Mouse (Mus musculus) lung, postnatal 0 days (tissue): ENCODE measurements around the gene Uxt. TPM values are rescaled to one million over a fixed set of nuclear protein-coding genes. Genes with fewer than 3 reads are reported as not detected.

Source experiments
- ATAC-seq: fragments of 200-750 bp; cut with Nextera tagmentation; 2 replicates; pipeline ENCODE4 v1.8.0; 2017; ENCODE audit warnings: moderate library complexity
- DNase-seq: peaks from one replicate; pipeline ENCODE4 v3.0.0-alpha.2; 2016; ENCODE audit warnings: low spot score
- H3K27ac ChIP-seq: fragments of 300-500 bp; sonication (generic); 2 replicates; pipeline ENCODE4 v1.5.1; 2014; ENCODE audit warnings: antibody characterized with exemption, mild to moderate bottlenecking, low read length, mixed read lengths
- H3K27me3 ChIP-seq: fragments of 300-500 bp; sonication (generic); replicated peaks from 2 replicates; pipeline ENCODE4 v1.6.1; 2014; ENCODE audit warnings: low read length, mixed read lengths; ENCODE audit not compliant: insufficient read depth
- H3K36me3 ChIP-seq: fragments of 300-500 bp; sonication (generic); 2 replicates; pipeline ENCODE4 v1.6.1; 2014; ENCODE audit warnings: low read length, mixed read lengths; ENCODE audit not compliant: insufficient read depth
- H3K4me1 ChIP-seq: fragments of 300-500 bp; sonication (generic); 2 replicates; pipeline ENCODE4 v1.6.1; 2014; ENCODE audit warnings: antibody characterized with exemption, low read depth, low read length, mixed read lengths; ENCODE audit not compliant: insufficient read depth
- H3K4me2 ChIP-seq: fragments of 300-500 bp; sonication (generic); replicated peaks from 2 replicates; pipeline ENCODE4 v1.6.1; 2014; ENCODE audit warnings: low read depth, mild to moderate bottlenecking, low read length, moderate library complexity, mixed read lengths
- H3K4me3 ChIP-seq: fragments of 300-500 bp; sonication (generic); 2 replicates; pipeline ENCODE4 v1.5.1; 2014; ENCODE audit warnings: low read depth, low read length
- H3K9ac ChIP-seq: fragments of 300-500 bp; sonication (generic); replicated peaks from 2 replicates; pipeline ENCODE4 v1.6.1; 2014; ENCODE audit warnings: low read depth, mild to moderate bottlenecking
- H3K9me3 ChIP-seq: fragments of 300-500 bp; sonication (generic); 2 replicates; pipeline ENCODE4 v1.6.1; 2016; ENCODE audit warnings: low read length, mixed read lengths
- CTCF ChIP-seq: IDR thresholded peaks from 2 replicates; pipeline ENCODE4 v1.5.1; 2016; ENCODE audit warnings: antibody characterized with exemption, mild to moderate bottlenecking
- EP300 ChIP-seq: IDR thresholded peaks from 2 replicates; pipeline ENCODE4 v1.6.1; 2016; ENCODE audit warnings: antibody characterized with exemption, mild to moderate bottlenecking, control low read depth
- WGBS: fragments of 180-500 bp; shearing (Covaris S2); extraction: QIAGEN DNeasy Blood & Tissue Kit; methylation state at CpG from one replicate; pipeline ENCODE4 v1.1.7; 2014; 5-methylcytosine and 5-hydroxymethylcytosine counted together
- polyA plus RNA-seq: library from polyadenylated mRNA; unstranded; fragments of >200 nt; fragmentation: Nextera tagmentation; extraction: Ambion mirVana; gene quantifications from 2 replicates; pipeline ENCODE4 v1.2.1, GENCODE M21; 2015

The Uxt gene
- polyA plus RNA-seq, 1 experiment from 2014 or later = 69.5 TPM

- Histone ChIP-seq H3K4me3 (no peak overlapping the region), H3K9me3 (no peaks in the 10 kb centered on the region), H3K27me3 (no peaks in the 10 kb centered on the region), H3K4me1 (no peaks in the 10 kb centered on the region), H3K27ac (no peak overlapping the region), H3K9ac (no peak overlapping the region), H3K4me2 (no peak overlapping the region), H3K36me3 (no peaks in the 10 kb centered on the region)
- DNase-seq (no peak), ATAC-seq (no peak)
- TF ChIP-seq CTCF (no peak), EP300 (no peak)
- 48% methylated on average over 1 of the region's 1 CpGs for WGBS
These were observed 32.0 kb downstream of the Uxt start for GRCm38 (mm10) chrX:20929859-20930258.

GRCm38 (mm10) chrX:20924976-20925375 lies 36.8 kb downstream of the Uxt start:
- Histone ChIP-seq H3K4me1 (no peaks in the 10 kb centered on the region), H3K27ac (no peak overlapping the region), H3K4me2 (no peak overlapping the region), H3K27me3 (no peaks in the 10 kb centered on the region; the same call in 1 of the 2 replicates), H3K9me3 (no peaks in the 10 kb centered on the region), H3K4me3 (no peak overlapping the region), H3K36me3 (no peaks in the 10 kb centered on the region), H3K9ac (no peak overlapping the region)
- no peak for ATAC-seq
- DNase-seq = no peak
- TF ChIP-seq CTCF (no peak), EP300 (no peak)

GRCm38 (mm10) chrX:20923506-20923905 lies 38.3 kb downstream of the Uxt start:
- H3K4me1 ChIP-seq = no peaks in the 10 kb centered on the region
- DNase-seq = no peak
- 72% methylated on average over 1 of the region's 1 CpGs for WGBS
- no peaks in the 10 kb centered on the region; the same call in 1 of the 2 replicates for H3K27me3 ChIP-seq
- TF ChIP-seq CTCF (no peak), EP300 (no peak)
- H3K4me3 ChIP-seq = no peak overlapping the region
- H3K27ac ChIP-seq = no peak overlapping the region
- H3K36me3 ChIP-seq = no peaks in the 10 kb centered on the region
- H3K9ac ChIP-seq = no peak overlapping the region
- H3K9me3 ChIP-seq = no peaks in the 10 kb centered on the region
- no peak overlapping the region for H3K4me2 ChIP-seq
- ATAC-seq = no peak

- no peak for DNase-seq
- WGBS = 31% methylated on average over 5 of the region's 5 CpGs
These were observed 40.5 kb downstream of the Uxt start for GRCm38 (mm10) chrX:20921366-20921765.

GRCm38 (mm10) chrX:20920844-20921364 lies 40.9 kb downstream of the Uxt start, which contains the start of gene Syn1:
Gene Syn1, minus strand, starts transcription at chrX:20921004.
- TF ChIP-seq CTCF (no peak), EP300 (no peak)
- H3K9me3 ChIP-seq = no peaks in the 10 kb centered on the region
- peak; percentile 99 for ATAC-seq
- H3K36me3 ChIP-seq = no peaks in the 10 kb centered on the region
- no peaks in the 10 kb centered on the region for H3K4me1 ChIP-seq
- H3K4me2 ChIP-seq = peak within 1 kb of the TSS; percentile 67
- peak within 1 kb of the TSS; percentile 34 for H3K4me3 ChIP-seq
- no peaks in the 10 kb centered on the region; the same call in 1 of the 2 replicates for H3K27me3 ChIP-seq
- 14% methylated on average over 22 of the region's 44 CpGs for WGBS
- DNase-seq = peak; percentile 90
- no peak within 1 kb of the TSS for H3K27ac ChIP-seq
- H3K9ac ChIP-seq = no peak within 1 kb of the TSS

More at GRCm38 (mm10) chrX:20921366-20921765, 40.5 kb downstream of the Uxt start:
- Histone ChIP-seq H3K27ac (no peak overlapping the region), H3K4me3 (no peak overlapping the region), H3K9ac (no peak overlapping the region), H3K4me1 (no peaks in the 10 kb centered on the region), H3K4me2 (peak overlapping the region; percentile 67), H3K27me3 (no peaks in the 10 kb centered on the region; the same call in 1 of the 2 replicates), H3K9me3 (no peaks in the 10 kb centered on the region), H3K36me3 (no peaks in the 10 kb centered on the region)
- TF ChIP-seq CTCF = no peak
- TF ChIP-seq EP300 = no peak
- ATAC-seq = no peak

- H3K4me3 ChIP-seq = peak overlapping the region; percentile 34
- peak overlapping the region; percentile 67 for H3K4me2 ChIP-seq
- no peaks in the 10 kb centered on the region for H3K36me3 ChIP-seq
- ATAC-seq (peak; percentile 40), DNase-seq (no peak)
- 5% methylated on average over 36 of the region's 49 CpGs for WGBS
- H3K9me3 ChIP-seq = no peaks in the 10 kb centered on the region
- TF ChIP-seq EP300 = no peak
- peak; percentile 33 for TF ChIP-seq CTCF
- H3K27me3 ChIP-seq = no peaks in the 10 kb centered on the region; the same call in 1 of the 2 replicates
- no peak overlapping the region for H3K9ac ChIP-seq
- no peaks in the 10 kb centered on the region for H3K4me1 ChIP-seq
- H3K27ac ChIP-seq = no peak overlapping the region
These were observed 41.5 kb downstream of the Uxt start for GRCm38 (mm10) chrX:20920249-20920843.
